Mouse (Mus musculus) forebrain, postnatal 0 days (tissue): ENCODE results near the gene Pcbp2. TPM values are rescaled to one million over a fixed set of nuclear protein-coding genes. Genes with fewer than 3 reads are reported as not detected.

Source experiments
- ATAC-seq: fragments of 200-750 bp; cut with Nextera tagmentation; 2 replicates; pipeline ENCODE4 v1.8.0; 2017; ENCODE audit warnings: mild to moderate bottlenecking, moderate library complexity
- DNase-seq: peaks from one replicate; pipeline ENCODE4 v3.0.0-alpha.2; 2015
- H3K27ac ChIP-seq: fragments of 300-500 bp; sonication (generic); 2 replicates; pipeline ENCODE4 v1.5.1; 2014; ENCODE audit warnings: low read depth, mild to moderate bottlenecking, antibody characterized with exemption, low read length, moderate library complexity, mixed read lengths
- H3K27me3 ChIP-seq: fragments of 300-500 bp; sonication (generic); 2 replicates; pipeline ENCODE4 v1.6.1; 2014; ENCODE audit warnings: mild to moderate bottlenecking, low read length, mixed read lengths; ENCODE audit not compliant: insufficient read depth
- H3K36me3 ChIP-seq: fragments of 300-500 bp; sonication (generic); 2 replicates; pipeline ENCODE4 v1.6.1; 2014; ENCODE audit warnings: mild to moderate bottlenecking, moderate library complexity; ENCODE audit not compliant: insufficient read depth
- H3K4me1 ChIP-seq: fragments of 300-500 bp; sonication (generic); 2 replicates; pipeline ENCODE4 v1.6.1; 2014; ENCODE audit warnings: antibody characterized with exemption; ENCODE audit not compliant: insufficient read depth
- H3K4me2 ChIP-seq: fragments of 300-500 bp; sonication (generic); 2 replicates; pipeline ENCODE4 v1.6.1; 2014; ENCODE audit warnings: low read depth, mild to moderate bottlenecking, moderate library complexity
- H3K4me3 ChIP-seq: fragments of 300-500 bp; sonication (generic); 2 replicates; pipeline ENCODE4 v1.5.1; 2014; ENCODE audit warnings: low read depth, low read length, mixed read lengths
- H3K9ac ChIP-seq: fragments of 300-500 bp; sonication (generic); 2 replicates; pipeline ENCODE4 v1.6.1; 2014; ENCODE audit warnings: mild to moderate bottlenecking
- H3K9me3 ChIP-seq: fragments of 300-500 bp; sonication (generic); 2 replicates; pipeline ENCODE4 v1.6.1; 2016; ENCODE audit warnings: low read length
- CTCF ChIP-seq: sonication (generic); IDR thresholded peaks from 2 replicates; pipeline ENCODE4 v1.5.1; 2016; ENCODE audit warnings: antibody characterized with exemption, control low read depth, low read depth
- WGBS: fragments of 180-500 bp; shearing (Covaris S2); extraction: QIAGEN DNeasy Blood & Tissue Kit; methylation state at CpG from one replicate; pipeline ENCODE4 v1.1.7; 2014; 5-methylcytosine and 5-hydroxymethylcytosine counted together
- polyA plus RNA-seq: library from polyadenylated mRNA; unstranded; fragments of >200 nt; fragmentation: Nextera tagmentation; extraction: Ambion mirVana; gene quantifications from 2 replicates; pipeline ENCODE4 v1.2.1, GENCODE M21; 2015
- total RNA-seq: library from RNA; depleted of rRNA; stranded (reverse); fragments of >200 nt; gene quantifications from 2 replicates; pipeline ENCODE4 v1.2.3, GENCODE M21; 2014

Pcbp2 gene
- total and polyA plus RNA-seq, 2 experiments from 2014 or later: 102 to 154 TPM

DNA sequence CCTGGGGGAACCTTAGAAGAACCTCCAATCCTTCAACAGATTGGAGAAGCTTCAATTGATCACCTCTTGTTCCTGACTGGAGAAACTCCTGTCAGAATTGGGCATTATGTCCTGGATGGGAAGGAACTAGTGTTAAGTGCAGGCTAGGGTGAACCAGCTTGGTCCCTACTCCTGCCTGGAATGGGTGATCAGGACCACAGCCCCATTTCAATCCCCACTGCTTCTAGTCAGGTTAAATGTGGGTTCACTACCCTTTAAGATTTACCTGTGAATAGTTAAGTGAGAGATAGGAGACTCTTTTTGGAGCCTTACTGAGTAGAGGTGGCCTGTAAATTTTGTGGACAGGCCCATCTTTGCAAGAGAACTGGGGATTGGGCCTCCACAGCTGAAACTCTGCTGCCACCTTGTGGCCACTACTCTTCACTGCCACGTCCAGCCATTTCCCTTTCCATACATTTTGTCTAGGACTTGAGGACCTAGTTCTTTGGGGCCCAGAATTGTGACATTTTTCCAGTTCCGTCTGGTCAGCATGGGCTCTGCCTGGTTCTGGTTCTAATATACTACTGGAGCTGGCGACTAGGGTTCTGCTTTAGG, 54.6 kb downstream of the Pcbp2 start, which contains the start of gene Npff:
Npff (minus strand) TSS at position 51 of the 594 bp plus-strand sequence.
- WGBS: 3% methylated on average over 3 of the region's 3 CpGs
- ATAC-seq (peak; percentile 68; the same call in 1 of the 2 replicates), DNase-seq (peak; percentile 90)
- H3K4me2 ChIP-seq: no peak within 1 kb of the TSS
- no peaks in the 10 kb centered on the region for H3K4me1 ChIP-seq
- TF ChIP-seq CTCF: peak; percentile 97
- H3K36me3 ChIP-seq: peaks cover 47% of the 10 kb centered on the region
- no peak within 1 kb of the TSS for H3K4me3 ChIP-seq
- H3K9ac ChIP-seq: no peak within 1 kb of the TSS
- H3K27me3 ChIP-seq: no peaks in the 10 kb centered on the region
- H3K9me3 ChIP-seq: no peaks in the 10 kb centered on the region
- H3K27ac ChIP-seq: peak within 1 kb of the TSS; percentile 35; the same call in 1 of the 2 replicates

DNA sequence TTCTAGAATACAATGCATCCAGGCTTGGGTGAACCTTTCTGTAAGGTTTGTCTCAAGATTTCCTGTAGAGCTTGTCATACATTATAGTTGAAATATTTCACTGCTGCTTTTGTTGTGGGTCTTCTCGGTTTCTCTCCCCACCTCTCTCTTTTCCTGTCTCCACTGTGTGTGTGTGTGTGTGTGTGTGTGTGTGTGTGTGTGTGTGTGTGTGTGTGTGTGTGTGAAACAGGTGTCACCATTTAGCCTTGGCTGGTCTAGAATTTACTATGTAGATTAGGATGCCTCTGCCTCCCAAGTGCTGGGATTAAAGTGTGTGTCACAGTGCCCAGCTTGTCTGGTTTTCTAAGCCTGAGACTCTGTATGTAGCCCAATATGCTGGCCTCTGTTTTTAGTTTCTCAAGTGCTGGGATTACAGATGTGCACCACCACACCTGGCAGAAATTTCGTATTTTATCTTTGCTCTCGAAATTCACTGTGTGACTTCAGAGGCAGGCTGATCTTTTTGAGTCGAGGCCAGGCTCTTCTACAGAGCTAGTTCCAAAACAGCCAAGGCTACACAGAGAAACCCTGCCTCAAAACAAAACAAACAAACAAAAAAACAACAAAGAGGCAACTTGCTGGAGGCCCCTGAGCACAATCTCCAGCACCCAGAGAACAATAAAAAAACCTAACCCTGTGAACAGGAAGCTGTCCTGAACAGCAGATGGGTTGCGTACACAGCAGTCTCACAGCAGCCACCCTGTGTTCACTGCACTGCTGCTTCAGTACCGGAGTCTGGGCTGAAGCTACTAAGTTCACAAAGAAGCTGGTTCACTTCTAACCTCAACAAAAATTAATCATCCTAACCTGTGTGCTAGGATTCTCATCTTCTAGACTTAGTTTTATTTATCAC, 56.0 kb downstream of the Pcbp2 start:
- DNase-seq: no peak
- H3K9ac ChIP-seq: no peak overlapping the region
- H3K36me3 ChIP-seq: peaks cover 49% of the 10 kb centered on the region
- no peak overlapping the region for H3K4me3 ChIP-seq
- WGBS: 86% methylated on average over 6 of the region's 6 CpGs
- no peak overlapping the region for H3K27ac ChIP-seq
- ATAC-seq: no peak
- TF ChIP-seq CTCF: no peak
- no peak overlapping the region for H3K4me2 ChIP-seq
- no peaks in the 10 kb centered on the region for H3K4me1 ChIP-seq
- H3K9me3 ChIP-seq: no peaks in the 10 kb centered on the region
- no peaks in the 10 kb centered on the region for H3K27me3 ChIP-seq

DNA sequence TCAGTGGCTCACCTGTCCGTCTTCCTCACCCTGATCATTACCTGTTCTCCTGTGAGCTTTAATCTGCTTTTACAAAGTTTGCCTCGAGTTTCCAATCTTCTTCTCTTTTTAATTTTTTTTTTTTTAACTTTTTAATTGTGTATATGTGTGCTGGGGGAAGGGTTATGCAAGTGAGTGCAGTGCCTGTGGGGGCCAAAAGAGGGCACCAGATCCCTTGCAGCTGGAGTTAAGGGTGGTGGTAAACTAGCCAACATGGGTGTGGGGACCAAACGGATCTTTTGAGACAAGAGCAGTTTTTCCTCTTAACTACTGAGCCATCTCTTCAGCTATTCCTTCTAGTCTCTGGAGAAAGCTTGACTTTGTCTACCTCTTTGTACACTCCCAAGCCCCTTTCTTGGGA, 57.6 kb downstream of the Pcbp2 start:
- H3K4me1 ChIP-seq: no peaks in the 10 kb centered on the region
- no peak for DNase-seq
- WGBS: 69% methylated on average over 3 of the region's 3 CpGs
- H3K4me3 ChIP-seq: no peak overlapping the region
- no peaks in the 10 kb centered on the region for H3K9me3 ChIP-seq
- H3K9ac ChIP-seq: no peak overlapping the region
- H3K36me3 ChIP-seq: peaks cover 51% of the 10 kb centered on the region
- H3K27me3 ChIP-seq: no peaks in the 10 kb centered on the region
- H3K27ac ChIP-seq: no peak overlapping the region
- TF ChIP-seq CTCF: peak; percentile 51
- no peak overlapping the region for H3K4me2 ChIP-seq
- no peak for ATAC-seq

DNA sequence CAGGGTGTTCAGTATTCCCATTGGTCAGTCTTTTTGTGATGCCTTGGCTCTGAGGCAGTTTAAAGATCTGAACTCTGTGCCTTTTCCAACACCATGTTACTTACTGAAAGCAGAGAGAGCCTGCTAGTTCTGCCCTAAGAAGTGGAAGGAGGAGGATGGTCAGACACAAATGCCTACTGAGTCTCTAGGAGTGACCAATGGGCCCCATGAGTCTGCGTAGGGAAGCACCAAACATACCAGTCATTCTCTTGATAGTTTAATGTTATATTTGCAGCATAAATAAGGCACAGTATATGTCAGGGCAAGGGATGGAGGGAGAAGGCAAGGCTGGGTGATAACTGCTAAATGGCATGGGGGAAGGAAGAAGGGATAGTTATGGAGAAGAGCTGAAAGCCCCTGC, 58.1 kb downstream of the Pcbp2 start:
- DNase-seq: no peak
- H3K4me2 ChIP-seq: no peak overlapping the region
- H3K9ac ChIP-seq: no peak overlapping the region
- no peaks in the 10 kb centered on the region for H3K4me1 ChIP-seq
- WGBS: 95% methylated on average over 1 of the region's 1 CpGs
- H3K27me3 ChIP-seq: no peaks in the 10 kb centered on the region
- H3K27ac ChIP-seq: no peak overlapping the region
- H3K4me3 ChIP-seq: no peak overlapping the region
- H3K9me3 ChIP-seq: no peaks in the 10 kb centered on the region
- no peak for ATAC-seq
- TF ChIP-seq CTCF: no peak
- peaks cover 55% of the 10 kb centered on the region for H3K36me3 ChIP-seq

DNA sequence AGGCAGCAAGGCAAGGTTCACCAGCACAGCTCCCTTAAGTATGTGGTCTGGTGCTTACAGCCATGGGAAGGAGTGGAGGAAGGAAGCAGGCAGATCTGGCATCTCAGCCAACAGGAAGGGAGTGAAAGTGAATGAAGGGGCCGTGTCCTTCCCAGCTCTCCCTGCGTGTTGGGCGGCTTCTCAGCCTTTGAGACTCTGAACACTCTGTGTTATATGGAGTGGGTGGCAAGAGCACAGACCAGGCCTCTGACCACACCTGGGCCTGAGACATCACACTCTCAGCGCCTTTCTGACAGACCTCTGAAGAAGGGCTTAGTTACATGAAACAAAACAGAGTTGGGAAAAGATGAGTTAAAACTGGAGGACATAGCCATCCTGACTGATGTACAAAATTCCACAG, 60.2 kb downstream of the Pcbp2 start:
- Histone ChIP-seq H3K4me3 (no peak overlapping the region), H3K27ac (no peak overlapping the region), H3K9ac (no peak overlapping the region), H3K4me2 (no peak overlapping the region), H3K4me1 (no peaks in the 10 kb centered on the region), H3K9me3 (no peaks in the 10 kb centered on the region), H3K27me3 (no peaks in the 10 kb centered on the region), H3K36me3 (peaks cover 57% of the 10 kb centered on the region)
- no peak for TF ChIP-seq CTCF
- no peak for ATAC-seq
- no peak for DNase-seq
- WGBS: 87% methylated on average over 4 of the region's 4 CpGs

DNA sequence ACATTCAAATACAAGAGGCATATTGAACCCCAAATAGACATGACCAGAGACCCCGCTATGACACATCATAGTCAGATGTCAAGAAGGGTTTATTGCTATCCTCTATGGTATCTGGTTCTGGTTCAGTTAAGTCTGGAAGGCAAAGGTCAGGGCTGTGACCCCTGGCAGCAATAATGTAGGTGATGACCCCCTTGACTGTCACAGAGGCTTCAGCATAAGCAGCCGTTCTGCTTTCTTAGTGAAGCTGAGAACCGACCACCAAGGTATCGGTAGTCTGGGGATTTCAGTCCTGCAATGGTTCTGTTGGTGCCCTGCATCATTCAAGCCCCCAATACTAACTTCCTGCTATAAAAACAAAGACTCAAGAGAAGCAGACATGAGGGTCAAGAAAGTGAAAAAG, 61.2 kb downstream of the Pcbp2 start:
- Histone ChIP-seq H3K4me2 (no peak overlapping the region), H3K27me3 (no peaks in the 10 kb centered on the region), H3K36me3 (peaks cover 65% of the 10 kb centered on the region), H3K9me3 (no peaks in the 10 kb centered on the region), H3K4me3 (no peak overlapping the region), H3K9ac (no peak overlapping the region), H3K4me1 (no peaks in the 10 kb centered on the region), H3K27ac (peak overlapping the region; percentile 54; the same call in 1 of the 2 replicates)
- TF ChIP-seq CTCF: no peak
- DNase-seq: no peak
- WGBS: 94% methylated on average over 4 of the region's 4 CpGs
- ATAC-seq: no peak
